Mouse (Mus musculus): ENCODE data around the gene Ctsa. TPM values are rescaled to one million over a fixed set of nuclear protein-coding genes. Genes with fewer than 3 reads are reported as not detected.

The Ctsa gene
- polyA plus RNA-seq, 2 experiments, result 59.4 to 69.5 TPM

DNA sequence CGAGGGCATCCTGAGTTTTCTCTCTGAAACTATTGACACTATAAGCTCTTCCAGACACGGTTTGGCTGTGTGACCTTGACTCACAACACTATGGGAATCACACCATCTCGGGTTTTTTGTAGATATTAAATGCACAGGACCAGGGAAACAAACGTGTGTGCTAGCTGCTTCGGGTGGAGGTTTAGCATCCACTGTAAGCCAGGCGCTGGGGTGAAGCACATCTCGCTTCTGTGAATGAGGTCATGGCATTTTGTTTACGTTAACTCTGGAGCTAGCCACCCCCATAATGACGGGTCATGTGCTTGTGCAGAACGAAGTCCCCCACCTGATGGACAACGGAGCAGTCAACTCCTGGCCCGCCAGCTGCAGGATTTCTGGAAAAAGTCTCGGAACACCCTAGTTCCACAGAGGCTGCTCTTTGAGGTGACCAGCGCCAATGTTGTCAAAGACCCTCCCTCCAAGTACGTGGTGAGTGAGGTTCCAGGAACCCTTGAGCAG lies 46.2 kb upstream of the Ctsa start:
- H3K27ac ChIP-seq, result peak overlapping the region; percentile 38
- WGBS (ENCODE audit: insufficient replicate concordance), result 17% methylated on average over 15 of the region's 15 CpGs
- H3K9ac ChIP-seq (replicated peaks), result peak overlapping the region; percentile 65; the same call in 1 of the 2 replicates
- no peaks in the 10 kb centered on the region for H3K36me3 ChIP-seq (replicated peaks; ENCODE audit: control insufficient read depth, insufficient read depth, low read depth)
- peak overlapping the region; percentile 47 to 56 for H3K4me3 ChIP-seq (ENCODE audit: insufficient read depth in 1 of 2, low read depth in 2 of 2, low read length in 2 of 2)
- no peak for TF ChIP-seq CTCF (IDR thresholded peaks at IDR 0.05; ENCODE audit: low read depth)
- H3K27me3 ChIP-seq (ENCODE audit: control insufficient read depth, insufficient read depth, low read length), result peaks cover 7% of the 10 kb centered on the region
- peaks cover 14 to 28% of the 10 kb centered on the region in 2 experiments for H3K4me1 ChIP-seq (replicated peaks; ENCODE audit: control insufficient read depth in 2 of 2, insufficient read depth in 2 of 2, low read length in 1 of 2)
- no peak for DNase-seq (ENCODE audit: low read depth in 3 of 3, low spot score in 3 of 3)
- peak; percentile 2; the same call in 1 of the 2 replicates for ATAC-seq (ENCODE audit: insufficient read depth)
- H3K4me2 ChIP-seq (ENCODE audit: low read depth), result peak overlapping the region; percentile 68
- no peaks in the 10 kb centered on the region for H3K9me3 ChIP-seq (ENCODE audit: control insufficient read depth, low read length)

DNA sequence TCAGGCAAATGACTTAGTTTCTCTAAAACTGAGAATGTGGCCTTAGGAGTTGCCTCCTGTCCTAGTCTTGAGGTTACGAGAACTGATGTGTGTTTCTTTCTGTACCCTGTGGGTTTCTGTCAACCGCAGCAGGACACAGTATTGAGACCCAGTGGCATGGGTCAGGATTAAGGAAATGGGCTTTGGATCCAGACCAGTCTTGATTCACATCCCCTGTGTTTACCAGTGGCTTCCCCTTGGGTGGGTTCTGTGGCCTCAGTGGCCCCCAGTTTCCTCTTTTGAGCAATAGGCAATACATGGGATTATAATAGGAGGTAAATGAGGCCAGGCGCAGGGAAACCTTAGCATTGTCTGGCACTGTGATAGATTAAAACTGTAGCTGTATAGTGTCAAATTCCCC lies 45.6 kb upstream of the Ctsa start:
- ATAC-seq (ENCODE audit: insufficient read depth) (no peak), DNase-seq (ENCODE audit: low read depth in 3 of 3, low spot score in 3 of 3) (no peak)
- Histone ChIP-seq H3K4me2 (ENCODE audit: low read depth) (no peak overlapping the region; the same call in 1 of the 2 replicates), H3K4me1 (replicated peaks; ENCODE audit: control insufficient read depth in 2 of 2, insufficient read depth in 2 of 2, low read length in 1 of 2) (peaks cover 14 to 28% of the 10 kb centered on the region in 2 experiments), H3K27ac (no peak overlapping the region), H3K4me3 (ENCODE audit: insufficient read depth in 1 of 2, low read depth in 2 of 2, low read length in 2 of 2) (no peak overlapping the region), H3K9ac (replicated peaks) (no peak overlapping the region), H3K9me3 (ENCODE audit: control insufficient read depth, low read length) (no peaks in the 10 kb centered on the region), H3K36me3 (replicated peaks; ENCODE audit: control insufficient read depth, insufficient read depth, low read depth) (peaks cover 2% of the 10 kb centered on the region), H3K27me3 (ENCODE audit: control insufficient read depth, insufficient read depth, low read length) (peaks cover 7% of the 10 kb centered on the region)
- TF ChIP-seq EP300 (IDR thresholded peaks at IDR 0.05; ENCODE audit: low read depth), result no peak
- TF ChIP-seq CTCF (IDR thresholded peaks at IDR 0.05; ENCODE audit: low read depth), result no peak
- WGBS (ENCODE audit: insufficient replicate concordance), result 70% methylated on average over 3 of the region's 3 CpGs

DNA sequence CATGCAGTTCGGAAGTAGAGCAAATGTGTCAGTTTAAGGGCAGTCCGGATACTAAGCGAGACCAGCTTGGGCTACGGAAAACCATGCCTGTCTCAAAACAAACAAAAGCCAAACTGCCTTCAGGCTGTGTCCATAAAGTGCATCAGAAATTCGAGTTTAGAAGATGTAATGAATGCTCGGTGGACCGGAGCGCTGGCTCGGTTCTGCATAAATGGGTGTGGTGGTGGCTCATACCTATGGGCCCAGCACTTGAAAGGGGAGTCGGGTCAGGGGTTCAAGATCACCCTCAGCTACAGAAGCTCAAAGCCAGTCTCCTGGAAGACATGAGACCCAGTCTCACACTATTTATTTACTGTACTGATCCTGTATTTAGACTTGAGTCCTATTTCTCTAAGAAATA lies 44.9 kb upstream of the Ctsa start:
- H3K9ac ChIP-seq (replicated peaks), result no peak overlapping the region
- DNase-seq (ENCODE audit: low read depth in 3 of 3, low spot score in 3 of 3), result no peak
- TF ChIP-seq CTCF (IDR thresholded peaks at IDR 0.05; ENCODE audit: low read depth) (no peak), EP300 (IDR thresholded peaks at IDR 0.05; ENCODE audit: low read depth) (no peak)
- no peak overlapping the region for H3K4me2 ChIP-seq (ENCODE audit: low read depth)
- peaks cover 5% of the 10 kb centered on the region for H3K36me3 ChIP-seq (replicated peaks; ENCODE audit: control insufficient read depth, insufficient read depth, low read depth)
- no peak overlapping the region for H3K27ac ChIP-seq
- peaks cover 14 to 28% of the 10 kb centered on the region in 2 experiments for H3K4me1 ChIP-seq (replicated peaks; ENCODE audit: control insufficient read depth in 2 of 2, insufficient read depth in 2 of 2, low read length in 1 of 2)
- H3K9me3 ChIP-seq (ENCODE audit: control insufficient read depth, low read length), result no peaks in the 10 kb centered on the region
- WGBS (ENCODE audit: insufficient replicate concordance), result 85% methylated on average over 10 of the region's 10 CpGs
- peaks cover 7% of the 10 kb centered on the region for H3K27me3 ChIP-seq (ENCODE audit: control insufficient read depth, insufficient read depth, low read length)
- ATAC-seq (ENCODE audit: insufficient read depth), result no peak
- no peak overlapping the region for H3K4me3 ChIP-seq (ENCODE audit: insufficient read depth in 1 of 2, low read depth in 2 of 2, low read length in 2 of 2)

DNA sequence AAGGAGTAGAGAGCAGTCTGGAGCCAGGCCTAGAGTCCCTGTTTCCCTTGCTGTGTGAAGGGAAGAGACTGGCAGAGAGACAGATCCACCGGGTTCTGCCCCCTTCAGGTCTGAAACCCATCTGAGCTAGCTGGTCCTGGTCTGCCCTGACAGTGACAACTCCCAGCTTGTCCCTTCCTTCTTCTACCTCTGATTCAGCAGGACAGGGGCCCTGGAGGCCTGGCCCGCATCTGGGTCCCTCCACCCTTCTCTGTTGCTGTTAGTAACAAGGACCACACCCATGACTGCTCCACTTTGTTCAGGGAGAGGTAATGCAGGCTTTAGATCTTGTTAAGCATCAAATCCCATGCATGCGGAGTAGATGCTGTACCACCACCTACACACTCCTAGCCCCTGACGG lies 44.3 kb upstream of the Ctsa start:
- DNase-seq (ENCODE audit: low read depth in 3 of 3, low spot score in 3 of 3) (no peak), ATAC-seq (ENCODE audit: insufficient read depth) (peak; percentile 36)
- Histone ChIP-seq H3K4me2 (ENCODE audit: low read depth) (peak overlapping the region; percentile 9), H3K9ac (replicated peaks) (no peak overlapping the region), H3K4me3 (ENCODE audit: insufficient read depth in 1 of 2, low read depth in 2 of 2, low read length in 2 of 2) (no peak overlapping the region), H3K27me3 (ENCODE audit: control insufficient read depth, insufficient read depth, low read length) (peaks cover 7% of the 10 kb centered on the region), H3K27ac (no peak overlapping the region), H3K4me1 (replicated peaks; ENCODE audit: control insufficient read depth in 2 of 2, insufficient read depth in 2 of 2, low read length in 1 of 2) (peaks cover 14 to 28% of the 10 kb centered on the region in 2 experiments), H3K9me3 (ENCODE audit: control insufficient read depth, low read length) (no peaks in the 10 kb centered on the region), H3K36me3 (replicated peaks; ENCODE audit: control insufficient read depth, insufficient read depth, low read depth) (peaks cover 5% of the 10 kb centered on the region)
- WGBS (ENCODE audit: insufficient replicate concordance), result 61% methylated on average over 4 of the region's 4 CpGs
- 0 out of 2 replicates have a peak, but pooled peaks have one; percentile 17 for TF ChIP-seq CTCF (IDR thresholded peaks at IDR 0.05; ENCODE audit: low read depth)
- no peak for TF ChIP-seq EP300 (IDR thresholded peaks at IDR 0.05; ENCODE audit: low read depth)

DNA sequence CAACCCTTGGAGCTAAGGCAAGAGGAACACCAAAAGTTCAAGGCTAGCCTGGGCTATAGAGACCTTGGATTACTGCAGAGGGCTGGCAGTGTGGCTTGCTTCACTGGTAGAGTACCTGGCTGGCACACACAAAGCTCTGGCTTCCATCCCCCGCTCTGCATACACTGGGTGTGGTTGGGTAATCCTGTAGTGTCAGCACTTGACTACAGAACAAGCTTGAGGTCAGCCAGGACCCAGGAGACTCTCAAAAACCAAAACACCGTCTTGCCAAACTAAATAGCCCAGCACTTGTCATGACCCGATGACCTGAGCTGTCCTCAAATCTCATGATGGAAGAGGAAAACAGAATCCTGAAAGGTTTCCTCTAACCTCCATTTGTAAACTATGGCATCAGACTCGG lies 42.2 kb upstream of the Ctsa start:
- Histone ChIP-seq H3K4me2 (ENCODE audit: low read depth) (no peak overlapping the region), H3K27ac (no peak overlapping the region), H3K9me3 (ENCODE audit: control insufficient read depth, low read length) (no peaks in the 10 kb centered on the region), H3K27me3 (ENCODE audit: control insufficient read depth, insufficient read depth, low read length) (peaks cover 3% of the 10 kb centered on the region; the same call in 1 of the 2 replicates), H3K4me1 (replicated peaks; ENCODE audit: control insufficient read depth in 2 of 2, insufficient read depth in 2 of 2, low read length in 1 of 2) (peaks cover 7 to 21% of the 10 kb centered on the region in 2 experiments), H3K36me3 (replicated peaks; ENCODE audit: control insufficient read depth, insufficient read depth, low read depth) (peaks cover 15% of the 10 kb centered on the region), H3K9ac (replicated peaks) (no peak overlapping the region), H3K4me3 (ENCODE audit: insufficient read depth in 1 of 2, low read depth in 2 of 2, low read length in 2 of 2) (no peak overlapping the region)
- ATAC-seq (ENCODE audit: insufficient read depth) (no peak), DNase-seq (ENCODE audit: low read depth in 3 of 3, low spot score in 3 of 3) (no peak)
- WGBS (ENCODE audit: insufficient replicate concordance), result 77% methylated on average over 4 of the region's 4 CpGs
- TF ChIP-seq CTCF (IDR thresholded peaks at IDR 0.05; ENCODE audit: low read depth) (no peak), EP300 (IDR thresholded peaks at IDR 0.05; ENCODE audit: low read depth) (no peak)
